Comparison of ENCODE assay signal across 8 mouse cellular contexts in the genomic region with DNA sequence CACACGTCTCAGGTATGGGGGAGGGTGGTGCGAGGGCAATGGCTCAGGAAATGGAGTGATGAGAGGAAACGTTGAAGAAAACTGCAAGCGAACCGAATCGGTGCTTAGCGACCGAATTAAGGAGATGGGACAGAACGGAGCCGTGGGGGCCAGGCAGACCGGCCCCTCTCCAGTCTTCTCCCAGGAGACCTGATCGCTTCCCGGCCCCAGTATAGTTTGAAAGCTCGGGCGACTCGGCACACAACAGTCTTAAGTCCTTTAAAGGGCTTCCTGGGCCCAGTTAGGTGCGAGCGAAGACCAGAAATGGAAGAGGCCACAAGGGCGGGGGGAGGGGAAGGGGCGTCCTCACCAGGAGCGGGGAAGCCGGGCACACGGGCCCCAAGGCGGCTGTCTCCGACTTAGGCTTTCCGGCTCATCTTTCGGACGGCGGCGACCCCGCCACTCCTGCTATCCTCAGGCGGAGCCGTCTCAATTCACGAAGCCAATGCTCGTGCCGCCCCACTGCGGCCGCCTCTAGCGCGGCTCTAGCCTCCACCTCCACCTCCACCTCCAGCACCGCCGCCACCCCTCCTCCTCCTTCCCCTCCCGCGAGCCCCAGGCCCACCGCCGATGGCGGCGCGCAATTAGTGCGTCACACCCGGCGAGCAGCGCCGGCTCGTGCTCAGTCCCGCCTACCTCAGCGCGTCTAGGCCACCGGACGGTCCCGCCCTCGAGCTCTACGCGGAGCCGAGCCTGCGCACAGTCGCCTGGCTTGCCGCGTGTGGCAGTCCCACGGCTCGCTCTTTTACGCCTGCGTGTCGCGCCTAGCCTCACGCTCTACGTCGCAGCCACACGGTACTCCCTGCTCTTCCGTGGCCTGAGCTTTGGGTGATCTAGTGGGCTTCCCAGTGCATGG. TPM values are rescaled to one million over a fixed set of nuclear protein-coding genes. Genes with fewer than 3 reads are reported as not detected.
DNase-seq lines count a peak whose midpoint lies in the region; ATAC-seq lines count a peak whose summit lies in the region.

A gene (minus strand): TSS at position 771 of the 895 bp plus-strand sequence.

- H3K9ac ChIP-seq in hindbrain, embryonic 12.5 days, result peak within 1 kb of the TSS; percentile 88

- ATAC-seq in hindbrain, embryonic 12.5 days (ENCODE audit: low FRiP score), result peak; percentile 95

- H3K4me1 ChIP-seq in hindbrain, embryonic 12.5 days, result peaks cover 24% of the 10 kb centered on the region

- H3K4me3 ChIP-seq in hindbrain, embryonic 12.5 days, result peak within 1 kb of the TSS; percentile 55

- peaks cover 32% of the 10 kb centered on the region for H3K36me3 ChIP-seq in hindbrain, embryonic 12.5 days

- peak within 1 kb of the TSS; percentile 94 for H3K27ac ChIP-seq in hindbrain, embryonic 12.5 days

- peak within 1 kb of the TSS; percentile 90 for H3K4me2 ChIP-seq in hindbrain, embryonic 12.5 days (replicated peaks)

- H3K9me3 ChIP-seq in hindbrain, embryonic 12.5 days (replicated peaks), result no peaks in the 10 kb centered on the region

- peaks cover 4% of the 10 kb centered on the region for H3K27me3 ChIP-seq in hindbrain, embryonic 12.5 days

- WGBS in hindbrain, embryonic 12.5 days, result under 1% methylated on average over 71 of the region's 80 CpGs

- peak; percentile 98 for DNase-seq in Muller cell, postnatal 12 days (ENCODE audit: inconsistent ontology term)
- peak; percentile 98 for DNase-seq in cerebellum, adult 9-11 months
- peak; percentile 95 to 97 for DNase-seq in frontal cortex, postnatal 10 days (ENCODE audit: low spot score in 2 of 2)
- DNase-seq in layer of hippocampus, postnatal 14 days (ENCODE audit: low spot score in 2 of 2), result peak; percentile 95 to 98
- peak; percentile 97 for DNase-seq in lung, postnatal 14 days
- peak; percentile 85 for DNase-seq in retina, adult 2 months (ENCODE audit: low read depth, low spot score)
- DNase-seq in thymus, postnatal 36 days, result peak; percentile 95 to 98

RNA-seq across cellular contexts. Expression of the gene that starts here (rescaled TPM):
- polyA plus RNA-seq in hindbrain, embryonic 12.5 days (2016; fragmentation: Nextera tagmentation; extraction: Ambion mirVana), result 105 and 106 TPM in 2 replicates
- 10 to 100 TPM; 84.3 to 88.5 TPM for total RNA-seq in layer of hippocampus, postnatal 14 days (2021)

Comparison
In these comparisons a context has a peak if more than half of its experiments do, and no peak if none do; other contexts are left out.
1. Peak in every context shown above with its lines: DNase-seq, ATAC-seq, H3K4me3 ChIP-seq and H3K27ac ChIP-seq.